Mouse (Mus musculus) limb, embryonic 14.5 days (tissue): ENCODE measurements at regions not wholly inside any gene's neighbourhood (a gene's known extent, or its start where the extent isn't known, plus 50 kb on each side); places are given as distances from the start of the nearest gene placed in this dataset.
"Not testable (repeated sequence)": the region's sequence is repeated elsewhere in the genome, so short reads cannot be mapped to it uniquely, and the experiment has no call there.

Source experiments
- ATAC-seq: fragments of 200-750 bp; cut with Nextera tagmentation; 2 replicates; pipeline ENCODE4 v1.8.0; 2017; ENCODE audit warnings: low read depth, moderate number of reproducible peaks, moderate TSS enrichment; ENCODE audit not compliant: low FRiP score
- DNase-seq: peaks from one replicate; pipeline ENCODE4 v3.0.0-alpha.2; 2015; ENCODE audit warnings: low spot score
- H3K27ac ChIP-seq: fragments of 300-500 bp; sonication (generic); replicated peaks from 2 replicates; pipeline ENCODE4 v1.5.1; 2014; ENCODE audit warnings: low read depth, mild to moderate bottlenecking, low read length, moderate library complexity, mixed read lengths
- H3K27me3 ChIP-seq: fragments of 300-500 bp; sonication (generic); 2 replicates; pipeline ENCODE4 v1.6.1; 2014; ENCODE audit warnings: low read length, mixed read lengths; ENCODE audit not compliant: control insufficient read depth, insufficient read depth
- H3K36me3 ChIP-seq: fragments of 300-500 bp; sonication (generic); 2 replicates; pipeline ENCODE4 v1.6.1; 2014; ENCODE audit warnings: mild to moderate bottlenecking, low read length, moderate library complexity, mixed read lengths; ENCODE audit not compliant: control insufficient read depth, insufficient read depth
- H3K4me1 ChIP-seq: fragments of 300-500 bp; sonication (generic); 2 replicates; pipeline ENCODE4 v1.6.1; 2014; ENCODE audit warnings: antibody characterized with exemption, low read length, mixed read lengths; ENCODE audit not compliant: control insufficient read depth, insufficient read depth
- H3K4me2 ChIP-seq: fragments of 300-500 bp; sonication (generic); replicated peaks from 2 replicates; pipeline ENCODE4 v1.6.1; 2014; ENCODE audit warnings: low read depth, mild to moderate bottlenecking, low read length, moderate library complexity; ENCODE audit not compliant: severe bottlenecking
- H3K4me3 ChIP-seq: fragments of 300-500 bp; sonication (generic); replicated peaks from 2 replicates; pipeline ENCODE4 v1.5.1; 2014; ENCODE audit warnings: low read length
- H3K9ac ChIP-seq: fragments of 300-500 bp; sonication (generic); 2 replicates; pipeline ENCODE4 v1.6.1; 2014; ENCODE audit warnings: mild to moderate bottlenecking, low read depth, low read length, moderate library complexity; ENCODE audit not compliant: severe bottlenecking
- H3K9me3 ChIP-seq: fragments of 300-500 bp; sonication (generic); 2 replicates; pipeline ENCODE4 v1.6.1; 2016; ENCODE audit warnings: low read length; ENCODE audit not compliant: control insufficient read depth
- POLR2A ChIP-seq: fragments of 200-500 bp; IDR thresholded peaks from 2 replicates; pipeline ENCODE4 v1.8.0; 2012; ENCODE audit warnings: inconsistent platforms, mild to moderate bottlenecking, moderate library complexity, borderline replicate concordance; ENCODE audit not compliant: insufficient read depth, insufficient read length; ENCODE audit errors: extremely low read depth
- WGBS: fragments of 180-500 bp; shearing (Covaris S2); extraction: QIAGEN DNeasy Blood & Tissue Kit; methylation state at CpG from one replicate; pipeline ENCODE4 v1.1.7; 2014; 5-methylcytosine and 5-hydroxymethylcytosine counted together

DNA sequence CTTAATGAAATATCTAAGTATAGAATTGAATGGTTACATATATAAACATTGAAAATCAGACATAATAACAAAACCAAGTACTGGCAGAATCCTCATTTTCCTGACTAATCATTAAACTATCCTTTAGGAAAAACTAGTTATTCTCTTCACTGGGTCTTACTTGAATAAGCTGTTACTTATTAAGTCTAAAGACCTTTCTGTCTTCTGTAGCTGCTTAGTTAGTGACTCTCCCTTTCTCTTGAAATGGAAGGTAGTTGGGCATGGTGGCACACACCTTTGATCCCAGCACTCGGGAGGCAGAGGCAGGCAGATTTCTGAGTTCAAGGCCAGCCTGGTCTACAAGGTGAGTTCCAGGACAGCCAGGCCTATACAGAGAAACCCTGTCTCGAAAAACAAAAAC lies 135.9 kb upstream of the Abcb5 start:
- H3K27ac ChIP-seq, ATAC-seq, H3K4me3 ChIP-seq, H3K36me3 ChIP-seq, DNase-seq, H3K9me3 ChIP-seq, H3K4me2 ChIP-seq, H3K4me1 ChIP-seq, H3K27me3 ChIP-seq, H3K9ac ChIP-seq: not testable (repeated sequence)
- whole genome bisulfite sequencing: 75% methylated on average over 2 of the region's 2 CpGs

DNA sequence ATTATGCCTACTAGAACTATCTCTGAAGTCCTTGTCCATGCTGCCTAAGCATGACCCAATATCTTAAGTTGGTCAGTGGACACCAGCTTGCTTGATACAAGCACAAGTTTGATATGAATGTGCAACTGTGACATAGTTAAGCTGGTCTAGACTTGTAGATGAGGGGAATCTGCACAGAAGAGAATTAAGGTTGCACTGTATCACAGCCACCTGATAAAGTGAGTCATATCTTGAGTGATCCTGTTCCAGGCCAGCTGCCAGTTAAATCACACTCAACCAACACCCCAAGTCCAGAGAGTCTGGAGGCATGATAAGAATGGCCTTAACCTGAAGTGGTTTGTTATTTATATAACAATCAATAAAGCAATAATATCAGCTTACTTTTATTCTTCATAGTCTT lies 133.5 kb upstream of the Abcb5 start:
- no peak overlapping the region for H3K4me2 ChIP-seq
- no peak overlapping the region for H3K27ac ChIP-seq
- H3K4me1 ChIP-seq: no peaks in the 10 kb centered on the region
- no peaks in the 10 kb centered on the region for H3K27me3 ChIP-seq
- H3K36me3 ChIP-seq: no peaks in the 10 kb centered on the region
- TF ChIP-seq POLR2A: no peak
- DNase-seq (no peak), ATAC-seq (no peak)
- no peak overlapping the region for H3K9ac ChIP-seq
- H3K9me3 ChIP-seq: no peaks in the 10 kb centered on the region
- no peak overlapping the region for H3K4me3 ChIP-seq

DNA sequence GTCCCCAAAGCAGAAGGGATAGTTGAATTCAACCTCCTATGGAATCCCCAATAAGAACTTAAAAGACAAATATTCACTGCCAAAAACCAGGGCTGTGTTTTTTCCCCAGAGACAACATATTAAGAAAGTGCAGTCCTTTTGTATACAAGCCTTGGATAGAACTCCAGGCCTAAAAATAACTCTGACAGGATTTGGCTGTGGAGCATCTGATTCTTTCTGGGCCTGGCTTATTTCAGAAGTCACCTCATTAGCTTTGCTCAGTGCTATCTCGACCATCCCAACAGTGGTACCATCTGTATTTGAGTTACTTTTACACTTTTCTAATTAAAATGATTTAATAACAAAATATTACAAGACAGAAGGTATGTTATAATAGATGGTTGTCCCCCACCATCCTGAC lies 131.6 kb upstream of the Abcb5 start:
- Histone ChIP-seq H3K9me3 (no peaks in the 10 kb centered on the region), H3K36me3 (no peaks in the 10 kb centered on the region), H3K4me3 (no peak overlapping the region), H3K4me1 (no peaks in the 10 kb centered on the region), H3K27me3 (no peaks in the 10 kb centered on the region), H3K4me2 (no peak overlapping the region), H3K9ac (no peak overlapping the region), H3K27ac (no peak overlapping the region)
- DNase-seq (no peak), ATAC-seq (no peak)
- TF ChIP-seq POLR2A: no peak
- 23% methylated on average over 1 of the region's 1 CpGs for WGBS

DNA sequence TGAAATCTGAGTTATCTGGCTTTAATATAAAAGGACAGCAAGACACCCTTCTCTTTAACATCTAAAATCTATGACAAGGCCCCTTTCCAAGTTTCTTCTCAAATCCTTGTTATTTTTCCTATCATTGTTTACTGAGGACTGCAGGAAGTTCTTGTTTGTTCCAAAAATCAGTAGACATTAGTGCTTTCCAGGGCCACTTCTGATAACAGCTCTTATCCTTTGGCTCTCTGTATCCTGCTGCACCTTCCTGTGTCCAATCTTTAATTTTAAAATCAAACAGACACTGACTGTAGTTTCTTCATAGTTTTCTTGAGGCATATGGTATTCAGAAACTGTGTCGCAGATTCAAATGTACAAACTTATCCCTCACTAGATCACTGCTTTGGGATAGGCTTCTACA lies 128.1 kb upstream of the Abcb5 start:
- Histone ChIP-seq H3K9ac (no peak overlapping the region), H3K36me3 (no peaks in the 10 kb centered on the region), H3K4me3 (no peak overlapping the region), H3K9me3 (no peaks in the 10 kb centered on the region), H3K27ac (no peak overlapping the region), H3K27me3 (no peaks in the 10 kb centered on the region), H3K4me2 (no peak overlapping the region), H3K4me1 (no peaks in the 10 kb centered on the region)
- whole genome bisulfite sequencing: 88% methylated on average over 1 of the region's 1 CpGs
- DNase-seq (no peak), ATAC-seq (no peak)
- TF ChIP-seq POLR2A: no peak

DNA sequence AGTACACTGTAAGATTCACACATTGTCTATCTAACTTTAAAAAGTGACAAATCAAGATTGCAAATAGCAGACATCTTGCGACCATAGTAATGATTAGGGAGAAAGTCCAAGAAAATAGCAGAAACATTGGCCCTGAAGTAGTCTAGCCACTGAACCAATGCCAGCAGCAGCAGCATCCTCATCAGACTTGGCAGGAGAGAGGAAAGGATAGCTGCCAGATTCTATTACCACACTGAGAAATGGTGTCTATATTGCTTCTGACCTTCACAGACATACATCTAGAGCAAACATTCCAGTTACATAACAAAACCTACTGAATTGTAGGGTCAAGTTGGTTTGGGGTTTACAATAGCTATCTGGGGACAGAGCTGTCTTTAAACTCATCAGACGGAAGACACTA lies 127.2 kb upstream of the Abcb5 start:
- Histone ChIP-seq H3K4me2 (no peak overlapping the region), H3K4me1 (no peaks in the 10 kb centered on the region), H3K9ac (no peak overlapping the region), H3K9me3 (no peaks in the 10 kb centered on the region), H3K27ac (no peak overlapping the region), H3K4me3 (no peak overlapping the region), H3K36me3 (no peaks in the 10 kb centered on the region), H3K27me3 (no peaks in the 10 kb centered on the region)
- DNase-seq (no peak), ATAC-seq (no peak)
- no peak for TF ChIP-seq POLR2A
- 92% methylated on average over 2 of the region's 2 CpGs for WGBS

DNA sequence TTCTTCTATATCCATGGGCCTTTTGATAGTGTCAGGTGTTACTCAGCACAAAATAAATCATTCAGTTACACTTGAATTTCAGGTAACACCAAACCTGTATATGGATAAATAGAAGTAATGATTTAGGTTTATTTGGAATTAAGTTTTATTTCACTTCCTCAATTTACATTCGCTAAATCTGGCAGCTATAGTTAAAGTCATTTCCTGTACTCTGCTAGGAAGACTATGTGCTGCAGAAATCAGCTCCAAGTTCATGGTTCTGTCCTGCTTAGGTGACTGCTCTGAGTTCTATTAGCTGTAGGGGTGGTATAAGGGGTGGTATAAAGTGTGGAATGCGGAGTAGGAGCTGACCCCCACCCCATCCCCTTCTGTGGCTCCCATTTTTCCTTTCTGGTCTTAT lies 123.1 kb upstream of the Abcb5 start:
- Histone ChIP-seq H3K36me3 (no peaks in the 10 kb centered on the region), H3K27me3 (no peaks in the 10 kb centered on the region), H3K27ac (no peak overlapping the region), H3K9ac (no peak overlapping the region), H3K9me3 (no peaks in the 10 kb centered on the region), H3K4me1 (no peaks in the 10 kb centered on the region), H3K4me3 (no peak overlapping the region), H3K4me2 (no peak overlapping the region)
- ATAC-seq (no peak), DNase-seq (no peak)
- 82% methylated on average over 2 of the region's 2 CpGs for WGBS
- TF ChIP-seq POLR2A: no peak
